Mouse (Mus musculus) large intestine, adult 2 months (tissue): Measurements from ENCODE around the gene Lrrfip1. TPM values are rescaled to one million over a fixed set of nuclear protein-coding genes. Genes with fewer than 3 reads are reported as not detected.

ENCODE experiments used
- polyA plus RNA-seq: library from polyadenylated mRNA; depleted of rRNA; stranded (reverse); fragments of >200 nt; gene quantifications from 2 replicates; pipeline ENCODE4 v1.2.3, GENCODE M21; 2012; rRNA removed

The Lrrfip1 gene
- polyA plus RNA-seq, 1 experiment = 10.6 TPM

Other genes starting within 250 kb of the Lrrfip1 start
- gene Col6a3, start 154.8 kb upstream of the Lrrfip1 start, polyA plus RNA-seq = 18.2 and 26.4 TPM in 2 replicates
- gene Mlph, start 83.7 kb upstream of the Lrrfip1 start, polyA plus RNA-seq = 16.3 and 18.8 TPM in 2 replicates
- gene Prlh, start 45.6 kb upstream of the Lrrfip1 start, polyA plus RNA-seq = not detected in 2 replicates
- 42.0 and 47.8 TPM in 2 replicates for gene Rab17, start 29.1 kb upstream of the Lrrfip1 start, polyA plus RNA-seq
- not detected in 2 replicates for gene Rbm44, start 146.4 kb downstream of the Lrrfip1 start, polyA plus RNA-seq
- gene Ramp1, start 181.1 kb downstream of the Lrrfip1 start, polyA plus RNA-seq = 14.9 and 17.6 TPM in 2 replicates